Mouse (Mus musculus) forebrain, embryonic 14.5 days (tissue): ENCODE results near the gene Hist2h4. TPM values are rescaled to one million over a fixed set of nuclear protein-coding genes. Genes with fewer than 3 reads are reported as not detected.

Experiments used
- ATAC-seq: fragments of 200-750 bp; cut with Nextera tagmentation; 2 replicates; pipeline ENCODE4 v1.8.0; 2017; ENCODE audit warnings: mild to moderate bottlenecking, moderate library complexity
- DNase-seq: peaks from one replicate; pipeline ENCODE4 v3.0.0-alpha.2; 2015; ENCODE audit warnings: low spot score
- H3K27ac ChIP-seq: fragments of 300-500 bp; sonication (generic); 2 replicates; pipeline ENCODE4 v1.5.1; 2014; ENCODE audit warnings: low read depth, mild to moderate bottlenecking, control low read depth, low read length, moderate library complexity
- H3K27me3 ChIP-seq: fragments of 300-500 bp; sonication (generic); replicated peaks from 2 replicates; pipeline ENCODE4 v1.6.1; 2014; ENCODE audit warnings: low read length, control low read depth, mixed read lengths; ENCODE audit not compliant: control insufficient read depth, insufficient read depth
- H3K36me3 ChIP-seq: fragments of 300-500 bp; sonication (generic); 2 replicates; pipeline ENCODE4 v1.6.1; 2014; ENCODE audit warnings: low read length, control low read depth; ENCODE audit not compliant: control insufficient read depth, insufficient read depth
- H3K4me1 ChIP-seq: fragments of 300-500 bp; sonication (generic); 2 replicates; pipeline ENCODE4 v1.6.1; 2014; ENCODE audit warnings: antibody characterized with exemption, low read length, control low read depth; ENCODE audit not compliant: control insufficient read depth, insufficient read depth
- H3K4me2 ChIP-seq: fragments of 300-500 bp; sonication (generic); 2 replicates; pipeline ENCODE4 v1.6.1; 2014; ENCODE audit warnings: mild to moderate bottlenecking, control low read depth, low read length
- H3K4me3 ChIP-seq: fragments of 300-500 bp; sonication (generic); 2 replicates; pipeline ENCODE4 v1.5.1; 2014; ENCODE audit warnings: low read depth, low read length, control low read depth
- H3K9ac ChIP-seq: fragments of 300-500 bp; sonication (generic); 2 replicates; pipeline ENCODE4 v1.6.1; 2014; ENCODE audit warnings: mild to moderate bottlenecking, low read length, control low read depth, moderate library complexity
- H3K9me3 ChIP-seq: fragments of 300-500 bp; sonication (generic); replicated peaks from 2 replicates; pipeline ENCODE4 v1.6.1; 2016; ENCODE audit warnings: low read length, control low read depth, mixed read lengths; ENCODE audit not compliant: control insufficient read depth
- WGBS: fragments of 180-500 bp; shearing (Covaris S2); extraction: QIAGEN DNeasy Blood & Tissue Kit; methylation state at CpG from one replicate; pipeline ENCODE4 v1.1.7; 2014; 5-methylcytosine and 5-hydroxymethylcytosine counted together
- polyA plus RNA-seq: library from polyadenylated mRNA; unstranded; fragments of >200 nt; fragmentation: Nextera tagmentation; extraction: Ambion mirVana; gene quantifications from 2 replicates; pipeline ENCODE4 v1.2.1, GENCODE M21; 2014

Hist2h4 gene
- 3.8 and 8.1 TPM in 2 replicates for polyA plus RNA-seq

- peak; percentile 98 for DNase-seq
- Histone ChIP-seq H3K9me3 (no peaks in the 10 kb centered on the region), H3K4me2 (peak within 1 kb of the TSS; percentile 84), H3K27me3 (no peaks in the 10 kb centered on the region), H3K4me1 (peaks cover 18% of the 10 kb centered on the region), H3K4me3 (peak within 1 kb of the TSS; percentile 55), H3K27ac (peak within 1 kb of the TSS; percentile 98), H3K9ac (peak within 1 kb of the TSS; percentile 86), H3K36me3 (no peaks in the 10 kb centered on the region)
- WGBS: 0% methylated on average over 40 of the region's 40 CpGs
- ATAC-seq: peak; percentile 93
Measured at GRCm38 (mm10) chr3:96262979-96263550, at the start of gene Hist2h4. Gene Hist2h4 (minus strand): TSS chr3:96263311.

- ATAC-seq (no peak), DNase-seq (no peak)
- no peak overlapping the region for H3K9ac ChIP-seq
- WGBS: 71% methylated on average over 8 of the region's 8 CpGs
- H3K27me3 ChIP-seq: no peaks in the 10 kb centered on the region
- H3K9me3 ChIP-seq: no peaks in the 10 kb centered on the region
- no peaks in the 10 kb centered on the region for H3K36me3 ChIP-seq
- no peaks in the 10 kb centered on the region for H3K4me1 ChIP-seq
- no peak overlapping the region for H3K4me3 ChIP-seq
- no peak overlapping the region for H3K4me2 ChIP-seq
- no peak overlapping the region for H3K27ac ChIP-seq
Measured at GRCm38 (mm10) chr3:96312341-96313098, 49.4 kb upstream of the Hist2h4 start.

DNA sequence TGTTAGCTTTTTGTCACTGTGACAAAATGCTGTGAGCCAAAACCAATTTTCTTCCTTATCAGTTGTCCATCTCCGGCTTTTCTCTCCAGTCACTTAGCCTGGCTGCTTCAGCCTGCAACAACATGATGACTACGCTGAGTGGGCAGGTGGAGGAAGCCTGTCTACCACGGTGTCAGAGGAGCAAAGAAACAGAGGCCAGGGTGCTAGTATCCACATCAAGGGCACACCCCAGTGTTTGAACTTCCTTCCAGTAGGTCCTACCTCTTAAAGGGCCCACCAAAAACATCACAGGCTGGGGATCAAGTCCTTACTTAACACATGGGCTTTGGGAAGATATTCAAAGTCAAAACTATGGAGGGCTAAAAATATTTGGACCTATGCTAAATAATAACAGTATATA lies 46.3 kb upstream of the Hist2h4 start:
- H3K4me2 ChIP-seq: no peak overlapping the region
- H3K36me3 ChIP-seq: no peaks in the 10 kb centered on the region
- no peaks in the 10 kb centered on the region for H3K9me3 ChIP-seq
- 77% methylated on average over 3 of the region's 3 CpGs for WGBS
- H3K9ac ChIP-seq: no peak overlapping the region
- H3K27me3 ChIP-seq: no peaks in the 10 kb centered on the region
- no peak overlapping the region for H3K27ac ChIP-seq
- no peak for ATAC-seq
- no peak overlapping the region for H3K4me3 ChIP-seq
- no peaks in the 10 kb centered on the region for H3K4me1 ChIP-seq
- no peak for DNase-seq

DNA sequence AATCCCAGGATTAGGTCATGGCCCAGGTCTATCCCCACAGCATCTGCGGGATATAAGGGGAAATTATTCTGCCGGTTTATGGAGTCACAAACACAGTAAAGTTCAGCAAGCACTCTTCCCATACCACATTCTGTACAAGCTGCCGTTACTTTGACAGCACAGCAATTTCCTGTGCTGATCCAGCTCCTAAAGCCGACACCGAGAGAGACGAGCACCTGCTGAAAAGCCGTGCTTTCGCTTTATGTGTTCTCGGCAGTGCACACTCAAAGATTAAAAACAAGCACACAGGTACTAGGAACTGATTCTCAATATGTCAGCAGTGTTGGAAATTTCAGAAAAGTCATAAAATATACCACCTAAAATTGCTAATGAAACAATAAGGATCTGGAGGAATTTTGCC lies 43.4 kb upstream of the Hist2h4 start:
- WGBS: 92% methylated on average over 9 of the region's 9 CpGs
- no peak for ATAC-seq
- H3K4me3 ChIP-seq: no peak overlapping the region

DNA sequence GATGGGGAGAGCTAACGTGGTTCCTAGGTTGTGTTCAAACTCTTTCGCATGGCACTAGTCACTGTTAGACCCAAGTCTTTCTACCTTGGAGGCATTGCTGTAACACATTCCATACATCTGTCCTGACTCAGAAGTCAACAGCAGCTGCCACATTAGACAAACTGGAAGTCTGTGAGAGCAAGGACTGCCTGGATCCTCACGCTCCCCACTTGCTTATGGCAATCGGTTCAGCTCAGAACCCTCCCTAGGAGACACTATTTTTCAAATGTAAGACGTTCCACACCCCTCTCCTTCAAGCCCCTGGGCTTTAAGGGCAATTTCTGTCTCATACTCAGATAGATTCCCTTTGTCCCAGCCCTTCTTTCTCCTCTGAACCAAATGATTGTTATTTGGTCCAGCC lies 39.0 kb upstream of the Hist2h4 start:
- Histone ChIP-seq H3K9ac (no peak overlapping the region), H3K36me3 (no peaks in the 10 kb centered on the region), H3K27ac (no peak overlapping the region), H3K9me3 (no peaks in the 10 kb centered on the region), H3K4me3 (no peak overlapping the region), H3K27me3 (no peaks in the 10 kb centered on the region), H3K4me1 (no peaks in the 10 kb centered on the region), H3K4me2 (no peak overlapping the region)
- DNase-seq: no peak
- no peak for ATAC-seq
- WGBS: 84% methylated on average over 5 of the region's 5 CpGs

More for the DNA sequence above, 43.4 kb upstream of the Hist2h4 start:
- H3K9me3 ChIP-seq: no peaks in the 10 kb centered on the region
- no peaks in the 10 kb centered on the region for H3K36me3 ChIP-seq
- no peak overlapping the region for H3K9ac ChIP-seq
- H3K4me2 ChIP-seq: no peak overlapping the region
- H3K27me3 ChIP-seq: no peaks in the 10 kb centered on the region
- H3K27ac ChIP-seq: no peak overlapping the region
- H3K4me1 ChIP-seq: no peaks in the 10 kb centered on the region
- DNase-seq: no peak

DNA sequence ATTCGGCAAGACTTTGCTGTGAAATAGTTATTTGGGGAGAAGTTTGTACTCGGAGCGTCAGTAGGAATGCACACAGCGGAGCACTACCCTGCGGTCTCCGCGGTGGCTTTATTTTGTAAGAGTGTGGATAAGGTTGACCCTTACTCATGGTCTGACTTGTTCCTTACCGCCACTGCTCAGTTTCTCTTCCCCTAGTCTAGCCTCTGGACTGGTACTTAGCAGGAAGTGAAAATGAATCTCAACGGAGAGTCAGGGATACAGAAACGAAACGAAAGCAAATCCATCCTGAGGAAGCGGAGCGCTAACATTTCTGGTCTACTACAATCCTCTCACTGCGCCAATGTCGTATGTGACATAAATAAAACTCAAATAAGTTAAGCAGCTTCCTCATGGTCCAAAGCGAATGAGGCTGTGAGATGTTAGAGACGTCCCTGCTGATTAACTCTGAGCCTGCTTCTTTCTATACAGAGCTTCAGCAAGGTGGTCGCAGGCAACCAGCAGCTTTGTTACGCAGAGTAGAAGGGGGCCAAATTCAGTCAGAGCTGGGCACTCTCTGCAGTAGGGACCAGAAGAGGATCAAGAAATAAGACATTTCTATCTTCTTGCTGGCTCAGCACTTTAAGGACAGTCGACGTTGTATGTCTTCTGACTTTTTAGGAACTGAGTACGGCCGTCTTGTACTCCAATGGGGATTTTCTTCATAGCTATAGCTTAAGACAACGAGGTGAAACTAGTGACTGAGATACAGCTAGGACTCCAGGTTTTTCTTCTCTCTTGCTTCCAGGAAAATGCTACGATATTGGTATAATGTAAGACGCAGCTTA lies 37.8 kb upstream of the Hist2h4 start:
- no peak for ATAC-seq
- WGBS: 79% methylated on average over 26 of the region's 26 CpGs
- H3K4me2 ChIP-seq: no peak overlapping the region

GRCm38 (mm10) chr3:96299562-96299961 lies 36.5 kb upstream of the Hist2h4 start:
- ATAC-seq (no peak), DNase-seq (no peak)
- H3K36me3 ChIP-seq: no peaks in the 10 kb centered on the region
- H3K4me1 ChIP-seq: no peaks in the 10 kb centered on the region
- no peak overlapping the region for H3K9ac ChIP-seq
- no peaks in the 10 kb centered on the region for H3K27me3 ChIP-seq
- H3K4me2 ChIP-seq: no peak overlapping the region
- H3K9me3 ChIP-seq: no peaks in the 10 kb centered on the region
- H3K27ac ChIP-seq: no peak overlapping the region
- 98% methylated on average over 2 of the region's 2 CpGs for WGBS
- H3K4me3 ChIP-seq: no peak overlapping the region

More for the DNA sequence above, 37.8 kb upstream of the Hist2h4 start:
- H3K27ac ChIP-seq: no peak overlapping the region
- H3K27me3 ChIP-seq: no peaks in the 10 kb centered on the region
- no peak overlapping the region for H3K4me3 ChIP-seq
- no peak for DNase-seq
- H3K36me3 ChIP-seq: no peaks in the 10 kb centered on the region
- no peak overlapping the region for H3K9ac ChIP-seq
- H3K9me3 ChIP-seq: no peaks in the 10 kb centered on the region
- H3K4me1 ChIP-seq: no peaks in the 10 kb centered on the region

DNA sequence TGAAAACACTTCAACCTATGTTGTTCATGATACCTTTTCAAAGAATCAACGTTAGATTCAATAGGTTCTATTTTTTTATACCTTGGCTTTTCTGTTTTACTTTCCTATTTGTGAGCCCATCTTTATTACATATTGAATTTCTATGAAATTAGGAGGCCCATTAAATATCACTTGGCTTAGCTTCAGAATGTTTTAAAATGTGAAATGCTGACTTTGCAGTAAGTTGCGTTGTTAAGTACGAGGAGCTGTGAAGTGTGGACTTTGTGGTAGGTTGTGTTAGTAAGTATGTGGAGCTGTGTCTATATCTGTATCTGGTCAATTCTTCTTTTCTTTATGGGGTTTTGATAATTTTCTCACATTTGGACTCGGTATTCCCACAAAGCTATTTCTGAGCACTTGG lies 35.2 kb upstream of the Hist2h4 start:
- H3K36me3 ChIP-seq: no peaks in the 10 kb centered on the region
- no peak overlapping the region for H3K4me2 ChIP-seq
- no peaks in the 10 kb centered on the region for H3K9me3 ChIP-seq
- H3K9ac ChIP-seq: no peak overlapping the region
- H3K27ac ChIP-seq: no peak overlapping the region
- H3K4me1 ChIP-seq: no peaks in the 10 kb centered on the region
- no peaks in the 10 kb centered on the region for H3K27me3 ChIP-seq
- 93% methylated on average over 4 of the region's 4 CpGs for WGBS
- DNase-seq (no peak), ATAC-seq (no peak)
- no peak overlapping the region for H3K4me3 ChIP-seq
